Mouse (Mus musculus) midbrain, embryonic 16.5 days (tissue): ENCODE data around the gene Bbx. TPM values are rescaled to one million over a fixed set of nuclear protein-coding genes. Genes with fewer than 3 reads are reported as not detected.

Experiments
- ATAC-seq: fragments of 200-750 bp; cut with Nextera tagmentation; 2 replicates; pipeline ENCODE4 v1.8.0; 2017; ENCODE audit warnings: moderate TSS enrichment
- H3K27ac ChIP-seq: fragments of 300-500 bp; sonication (generic); 2 replicates; pipeline ENCODE4 v1.5.1; 2014; ENCODE audit warnings: mild to moderate bottlenecking, low read length, mixed read lengths
- H3K27me3 ChIP-seq: fragments of 300-500 bp; sonication (generic); 2 replicates; pipeline ENCODE4 v1.6.1; 2014; ENCODE audit warnings: low read depth, low read length, mixed read lengths; ENCODE audit not compliant: control insufficient read depth, insufficient read depth
- H3K36me3 ChIP-seq: fragments of 300-500 bp; sonication (generic); 2 replicates; pipeline ENCODE4 v1.6.1; 2014; ENCODE audit warnings: mild to moderate bottlenecking, low read length, moderate library complexity, mixed read lengths; ENCODE audit not compliant: control insufficient read depth, insufficient read depth
- H3K4me1 ChIP-seq: fragments of 300-500 bp; sonication (generic); 2 replicates; pipeline ENCODE4 v1.6.1; 2014; ENCODE audit warnings: mild to moderate bottlenecking, low read length, mixed read lengths; ENCODE audit not compliant: control insufficient read depth, insufficient read depth
- H3K4me2 ChIP-seq: fragments of 300-500 bp; sonication (generic); 2 replicates; pipeline ENCODE4 v1.6.1; 2014; ENCODE audit warnings: mild to moderate bottlenecking, low read length, mixed read lengths
- H3K4me3 ChIP-seq: fragments of 300-500 bp; sonication (generic); 2 replicates; pipeline ENCODE4 v1.5.1; 2014; ENCODE audit warnings: low read depth, mild to moderate bottlenecking, low read length, moderate library complexity, mixed read lengths
- H3K9ac ChIP-seq: fragments of 300-500 bp; sonication (generic); 2 replicates; pipeline ENCODE4 v1.6.1; 2014; ENCODE audit warnings: low read depth, low read length, mixed read lengths
- H3K9me3 ChIP-seq: fragments of 300-500 bp; sonication (generic); replicated peaks from 2 replicates; pipeline ENCODE4 v1.6.1; 2014; ENCODE audit warnings: mild to moderate bottlenecking, low read length, mixed read lengths; ENCODE audit not compliant: control insufficient read depth, poor library complexity, severe bottlenecking
- WGBS: fragments of 180-500 bp; shearing (Covaris S2); extraction: QIAGEN DNeasy Blood & Tissue Kit; methylation state at CpG from one replicate; pipeline ENCODE4 v1.1.7; 2014; 5-methylcytosine and 5-hydroxymethylcytosine counted together
- polyA plus RNA-seq: library from polyadenylated mRNA; unstranded; fragments of >200 nt; fragmentation: Nextera tagmentation; extraction: Ambion mirVana; gene quantifications from 2 replicates; pipeline ENCODE4 v1.2.1, GENCODE M21; 2015

Gene Bbx
- polyA plus RNA-seq, 1 experiment from 2014 or later: 14.7 TPM

- Histone ChIP-seq H3K4me2 (no peak overlapping the region), H3K4me3 (no peak overlapping the region), H3K36me3 (no peaks in the 10 kb centered on the region), H3K4me1 (no peaks in the 10 kb centered on the region), H3K27me3 (no peaks in the 10 kb centered on the region), H3K9me3 (no peaks in the 10 kb centered on the region), H3K27ac (no peak overlapping the region), H3K9ac (no peak overlapping the region)
- ATAC-seq: peak; percentile 90
- WGBS: 65% methylated on average over 9 of the region's 9 CpGs
These were observed 122.7 kb downstream of the Bbx start for GRCm38 (mm10) chr16:50309411-50310042.

GRCm38 (mm10) chr16:50308256-50308655, 123.9 kb downstream of the Bbx start:
- ATAC-seq: no peak

GRCm38 (mm10) chr16:50307231-50307630, 125.0 kb downstream of the Bbx start:
- no peak overlapping the region for H3K4me3 ChIP-seq
- no peak overlapping the region for H3K4me2 ChIP-seq
- no peak overlapping the region for H3K9ac ChIP-seq
- no peak overlapping the region for H3K27ac ChIP-seq
- no peaks in the 10 kb centered on the region for H3K27me3 ChIP-seq
- H3K9me3 ChIP-seq: no peaks in the 10 kb centered on the region
- H3K36me3 ChIP-seq: no peaks in the 10 kb centered on the region
- no peaks in the 10 kb centered on the region for H3K4me1 ChIP-seq
- ATAC-seq: no peak
- 89% methylated on average over 4 of the region's 4 CpGs for WGBS

More at GRCm38 (mm10) chr16:50308256-50308655, 123.9 kb downstream of the Bbx start:
- no peaks in the 10 kb centered on the region for H3K9me3 ChIP-seq
- no peaks in the 10 kb centered on the region for H3K27me3 ChIP-seq
- H3K36me3 ChIP-seq: no peaks in the 10 kb centered on the region
- 81% methylated on average over 6 of the region's 6 CpGs for WGBS
- no peaks in the 10 kb centered on the region for H3K4me1 ChIP-seq
- no peak overlapping the region for H3K27ac ChIP-seq
- H3K4me3 ChIP-seq: no peak overlapping the region
- H3K4me2 ChIP-seq: no peak overlapping the region
- no peak overlapping the region for H3K9ac ChIP-seq

GRCm38 (mm10) chr16:50306727-50307126, 125.5 kb downstream of the Bbx start:
- Histone ChIP-seq H3K27me3 (no peaks in the 10 kb centered on the region), H3K4me3 (no peak overlapping the region), H3K9me3 (no peaks in the 10 kb centered on the region), H3K4me2 (no peak overlapping the region), H3K9ac (no peak overlapping the region), H3K27ac (no peak overlapping the region), H3K36me3 (no peaks in the 10 kb centered on the region), H3K4me1 (no peaks in the 10 kb centered on the region)
- 0 out of 2 replicates have a peak, but pooled peaks have one; percentile 29 for ATAC-seq

- ATAC-seq: no peak
- 95% methylated on average over 6 of the region's 6 CpGs for WGBS
- Histone ChIP-seq H3K36me3 (no peaks in the 10 kb centered on the region), H3K9ac (no peak overlapping the region), H3K4me1 (no peaks in the 10 kb centered on the region), H3K27ac (no peak overlapping the region), H3K9me3 (no peaks in the 10 kb centered on the region), H3K27me3 (no peaks in the 10 kb centered on the region), H3K4me3 (no peak overlapping the region), H3K4me2 (no peak overlapping the region)
These were observed 127.0 kb downstream of the Bbx start for GRCm38 (mm10) chr16:50305156-50305555.

- H3K4me3 ChIP-seq: no peak overlapping the region
- H3K9ac ChIP-seq: no peak overlapping the region
- no peaks in the 10 kb centered on the region for H3K27me3 ChIP-seq
- H3K4me2 ChIP-seq: no peak overlapping the region
- no peaks in the 10 kb centered on the region for H3K9me3 ChIP-seq
- no peak overlapping the region for H3K27ac ChIP-seq
- WGBS: 100% methylated on average over 1 of the region's 1 CpGs
- ATAC-seq: no peak
- H3K4me1 ChIP-seq: no peaks in the 10 kb centered on the region
- no peaks in the 10 kb centered on the region for H3K36me3 ChIP-seq
These were observed 129.6 kb downstream of the Bbx start for GRCm38 (mm10) chr16:50302566-50302965.

GRCm38 (mm10) chr16:50298743-50299443, 133.3 kb downstream of the Bbx start:
- no peak overlapping the region for H3K4me3 ChIP-seq
- 66% methylated on average over 8 of the region's 8 CpGs for WGBS
- H3K4me1 ChIP-seq: no peaks in the 10 kb centered on the region
- no peak for ATAC-seq
- H3K4me2 ChIP-seq: no peak overlapping the region
- no peak overlapping the region for H3K27ac ChIP-seq
- no peaks in the 10 kb centered on the region for H3K9me3 ChIP-seq
- no peaks in the 10 kb centered on the region for H3K36me3 ChIP-seq
- H3K9ac ChIP-seq: no peak overlapping the region
- no peaks in the 10 kb centered on the region for H3K27me3 ChIP-seq

GRCm38 (mm10) chr16:50293502-50294228, 138.5 kb downstream of the Bbx start:
- H3K27me3 ChIP-seq: no peaks in the 10 kb centered on the region
- WGBS: 73% methylated on average over 4 of the region's 4 CpGs
- no peak overlapping the region for H3K4me3 ChIP-seq
- H3K36me3 ChIP-seq: no peaks in the 10 kb centered on the region
- no peak overlapping the region for H3K27ac ChIP-seq
- no peak overlapping the region for H3K4me2 ChIP-seq
- no peaks in the 10 kb centered on the region for H3K4me1 ChIP-seq
- no peaks in the 10 kb centered on the region for H3K9me3 ChIP-seq
- no peak overlapping the region for H3K9ac ChIP-seq
- no peak for ATAC-seq

GRCm38 (mm10) chr16:50292834-50293233, 139.4 kb downstream of the Bbx start:
- H3K9ac ChIP-seq: no peak overlapping the region
- H3K36me3 ChIP-seq: no peaks in the 10 kb centered on the region
- no peaks in the 10 kb centered on the region for H3K4me1 ChIP-seq
- H3K4me2 ChIP-seq: no peak overlapping the region
- no peaks in the 10 kb centered on the region for H3K9me3 ChIP-seq
- ATAC-seq: no peak
- WGBS: 96% methylated on average over 5 of the region's 5 CpGs
- H3K4me3 ChIP-seq: no peak overlapping the region
- H3K27ac ChIP-seq: no peak overlapping the region
- H3K27me3 ChIP-seq: no peaks in the 10 kb centered on the region
